In genomic region chr4:119173851-119174453, GRCm38 (mm10) we compare ENCODE assay signal across 8 mouse cellular contexts. TPM values are rescaled to one million over a fixed set of nuclear protein-coding genes. Genes with fewer than 3 reads are reported as not detected.
A peak's percentile ranks its signal among the peaks of the same experiment; 100 is the strongest.
DNase-seq lines count a peak whose midpoint lies in the region; ATAC-seq lines count a peak whose summit lies in the region.

Gene Zfp691, minus strand, starts transcription at chr4:119174195.

- peak; percentile 100 for ATAC-seq in hindbrain, embryonic 16.5 days

- H3K79me2 ChIP-seq in macrophage (ENCODE audit: inconsistent target) = no peaks in the 10 kb centered on the region

- H3K4me3 ChIP-seq in hindbrain, embryonic 16.5 days (ENCODE audit: low read length) = peak within 1 kb of the TSS; percentile 62
- H3K4me3 ChIP-seq in macrophage (ENCODE audit: inconsistent target) = peak within 1 kb of the TSS; percentile 91

- H3K27ac ChIP-seq in hindbrain, embryonic 16.5 days (ENCODE audit: low read depth, low read length) = peak within 1 kb of the TSS; percentile 74
- no peak within 1 kb of the TSS for H3K27ac ChIP-seq in macrophage

- no peaks in the 10 kb centered on the region; the same call in 1 of the 2 replicates for H3K36me3 ChIP-seq in hindbrain, embryonic 16.5 days (ENCODE audit: control insufficient read depth, insufficient read depth, low read length)
- H3K36me3 ChIP-seq in macrophage (ENCODE audit: inconsistent target) = no peaks in the 10 kb centered on the region; the same call in 1 of the 2 replicates

- WGBS in hindbrain, embryonic 16.5 days = under 1% methylated on average over 40 of the region's 40 CpGs
- WGBS in macrophage (ENCODE audit: missing documents) = under 1% methylated on average over 40 of the region's 40 CpGs

- DNase-seq in WW6 (ENCODE audit: low read depth, low spot score) = peak; percentile 81
- DNase-seq in cerebellum, postnatal 4 days (ENCODE audit: low spot score in 2 of 2) = peak; percentile 83 to 93
- peak; percentile 98 for DNase-seq in gastrocnemius, adult 18-20 months (ENCODE audit: low spot score)
- DNase-seq in left cerebral cortex, adult 18-20 months (ENCODE audit: low spot score in 2 of 2) = peak; percentile 91 to 95
- peak; percentile 98 for DNase-seq in right cerebral cortex, adult 18-20 months
- DNase-seq in urinary bladder, postnatal 10 days (ENCODE audit: low spot score) = peak; percentile 70

- no peaks in the 10 kb centered on the region for H3K9me3 ChIP-seq in hindbrain, embryonic 16.5 days (ENCODE audit: control insufficient read depth, low read length)

- no peaks in the 10 kb centered on the region for H3K27me3 ChIP-seq in hindbrain, embryonic 16.5 days (replicated peaks; ENCODE audit: control insufficient read depth, insufficient read depth, low read length)

- peak within 1 kb of the TSS; percentile 83 for H3K9ac ChIP-seq in hindbrain, embryonic 16.5 days (ENCODE audit: low read depth, low read length)

- peaks cover 13% of the 10 kb centered on the region for H3K4me1 ChIP-seq in hindbrain, embryonic 16.5 days (ENCODE audit: control insufficient read depth, insufficient read depth, low read depth, low read length)

- peak within 1 kb of the TSS; percentile 84 for H3K4me2 ChIP-seq in hindbrain, embryonic 16.5 days (ENCODE audit: low read length)

RNA-seq across cellular contexts. Expression of gene Zfp691, which starts in this region (rescaled TPM):
- 10 to 100 TPM; 18.5 TPM for total RNA-seq in gastrocnemius, adult 18-20 months (2021)
- polyA plus RNA-seq in hindbrain, embryonic 16.5 days (2015; fragmentation: Nextera tagmentation; extraction: Ambion mirVana) = 2.9 and 5.6 TPM in 2 replicates
- total RNA-seq in left cerebral cortex, adult 18-20 months (2021) = 1 to 10 TPM; 6.2 to 7.5 TPM
- total RNA-seq in macrophage (2018; cell fraction: chromatin; rRNA removed) = 1 to 10 TPM in 18 of 26 experiments, under 1 TPM in 5, not detected in 3; 0.33 to 7.1 (median 2.2) TPM
- total RNA-seq in macrophage (2018; cell fraction: cytosol; rRNA removed) = 1 to 10 TPM in 19 of 26 experiments, under 1 TPM in 7; 0.47 to 2.8 (median 1.4) TPM
- total RNA-seq in macrophage (2018; cell fraction: nucleus; rRNA removed) = 1 to 10 TPM in 21 of 26 experiments, under 1 TPM in 5; 0.42 to 8.2 (median 2.4) TPM
- polyA plus RNA-seq in macrophage (2018) = 1.2 to 2.2 TPM (median 1.6 TPM) in 3 replicates
